Mouse (Mus musculus): ENCODE measurements around the gene D430041D05Rik.

GRCm38 (mm10) chr2:104327116-104327794 lies 83.6 kb downstream of the D430041D05Rik start:
- TF ChIP-seq POLR2A (IDR thresholded peaks at IDR 0.05; ENCODE audit: low read depth, low read length) (no peak), CTCF (IDR thresholded peaks at IDR 0.05; ENCODE audit: borderline replicate concordance, insufficient read depth, low read length) (no peak)
